In genomic region chr13:36735901-36736618, GRCm38 (mm10) we compare ENCODE assay signal across 8 mouse cellular contexts. TPM values are rescaled to one million over a fixed set of nuclear protein-coding genes. Genes with fewer than 3 reads are reported as not detected.
DNase-seq lines count a peak whose midpoint lies in the region; ATAC-seq lines count a peak whose summit lies in the region.

No protein-coding gene starts in this region.

- peaks cover 14% of the 10 kb centered on the region; the same call in 1 of the 2 replicates for H3K4me1 ChIP-seq in embryonic facial prominence, embryonic 12.5 days
- peaks cover 31% of the 10 kb centered on the region for H3K4me1 ChIP-seq in hindbrain, embryonic 10.5 days (replicated peaks)
- H3K4me1 ChIP-seq in limb, embryonic 13.5 days = peaks cover 41% of the 10 kb centered on the region
- peaks cover 20% of the 10 kb centered on the region; the same call in 1 of the 2 replicates for H3K4me1 ChIP-seq in neural tube, embryonic 12.5 days

- H3K9ac ChIP-seq in embryonic facial prominence, embryonic 12.5 days = peak overlapping the region; percentile 16; the same call in 1 of the 2 replicates
- peak overlapping the region; percentile 65 for H3K9ac ChIP-seq in limb, embryonic 13.5 days
- H3K9ac ChIP-seq in neural tube, embryonic 12.5 days = peak overlapping the region; percentile 47

- peaks cover 30% of the 10 kb centered on the region for H3K27me3 ChIP-seq in embryonic facial prominence, embryonic 12.5 days
- H3K27me3 ChIP-seq in hindbrain, embryonic 10.5 days (ENCODE audit: insufficient read depth, poor library complexity, severe bottlenecking) = peaks cover 71% of the 10 kb centered on the region
- H3K27me3 ChIP-seq in limb, embryonic 13.5 days = peaks cover 40% of the 10 kb centered on the region
- peaks cover 38% of the 10 kb centered on the region for H3K27me3 ChIP-seq in neural tube, embryonic 12.5 days (replicated peaks)

- peak; percentile 90 for ATAC-seq in embryonic facial prominence, embryonic 12.5 days (ENCODE audit: insufficient number of reproducible peaks, insufficient read depth, low FRiP score, low TSS enrichment)
- peak; percentile 93 for ATAC-seq in limb, embryonic 13.5 days (ENCODE audit: low FRiP score, low read depth)
- ATAC-seq in neural tube, embryonic 12.5 days (ENCODE audit: low FRiP score, low read depth) = peak; percentile 91

- 1% methylated on average over 38 of the region's 39 CpGs for WGBS in embryonic facial prominence, embryonic 12.5 days
- under 1% methylated on average over 39 of the region's 39 CpGs for WGBS in hindbrain, embryonic 10.5 days
- WGBS in limb, embryonic 13.5 days = under 1% methylated on average over 33 of the region's 39 CpGs
- WGBS in neural tube, embryonic 12.5 days = under 1% methylated on average over 37 of the region's 39 CpGs

- peak; percentile 63 to 69 for DNase-seq in kidney, postnatal 4 days
- DNase-seq in kidney, postnatal 36 days = no peak
- DNase-seq in adipocyte (ENCODE audit: low spot score) = peak; percentile 77
- DNase-seq in hindbrain, embryonic 10.5 days (ENCODE audit: low spot score) = peak; percentile 92
- peak; percentile 62 to 65 for DNase-seq in thymus, postnatal 36 days

- H3K4me3 ChIP-seq in embryonic facial prominence, embryonic 12.5 days = peak overlapping the region; percentile 45
- H3K4me3 ChIP-seq in hindbrain, embryonic 10.5 days = peak overlapping the region; percentile 56
- peak overlapping the region; percentile 48 for H3K4me3 ChIP-seq in limb, embryonic 13.5 days
- H3K4me3 ChIP-seq in neural tube, embryonic 12.5 days = peak overlapping the region; percentile 37

- no peaks in the 10 kb centered on the region for H3K36me3 ChIP-seq in embryonic facial prominence, embryonic 12.5 days
- no peaks in the 10 kb centered on the region for H3K36me3 ChIP-seq in hindbrain, embryonic 10.5 days
- H3K36me3 ChIP-seq in limb, embryonic 13.5 days = 0 out of 2 replicates have a peak, but pooled peaks cover 2% of the 10 kb centered on the region
- H3K36me3 ChIP-seq in neural tube, embryonic 12.5 days = no peaks in the 10 kb centered on the region

- 0 out of 2 replicates have a peak overlapping the region, but pooled peaks have one; percentile 46 for H3K27ac ChIP-seq in embryonic facial prominence, embryonic 12.5 days
- H3K27ac ChIP-seq in hindbrain, embryonic 10.5 days = peak overlapping the region; percentile 80
- peak overlapping the region; percentile 91 for H3K27ac ChIP-seq in limb, embryonic 13.5 days
- peak overlapping the region; percentile 43; the same call in 1 of the 2 replicates for H3K27ac ChIP-seq in neural tube, embryonic 12.5 days

- no peaks in the 10 kb centered on the region for H3K9me3 ChIP-seq in embryonic facial prominence, embryonic 12.5 days
- no peaks in the 10 kb centered on the region for H3K9me3 ChIP-seq in hindbrain, embryonic 10.5 days
- H3K9me3 ChIP-seq in limb, embryonic 13.5 days = peaks cover 7% of the 10 kb centered on the region; the same call in 1 of the 2 replicates
- no peaks in the 10 kb centered on the region for H3K9me3 ChIP-seq in neural tube, embryonic 12.5 days

- H3K4me2 ChIP-seq in embryonic facial prominence, embryonic 12.5 days (replicated peaks) = peak overlapping the region; percentile 60
- H3K4me2 ChIP-seq in limb, embryonic 13.5 days (replicated peaks) = peak overlapping the region; percentile 80
- peak overlapping the region; percentile 65 for H3K4me2 ChIP-seq in neural tube, embryonic 12.5 days (replicated peaks)

RNA-seq across cellular contexts. Expression of gene Nrn1, which starts 1.1 kb away (rescaled TPM):
- polyA plus RNA-seq in embryonic facial prominence, embryonic 12.5 days (2016; fragmentation: Nextera tagmentation; extraction: Ambion mirVana) = 5.2 and 7.1 TPM in 2 replicates
- polyA plus RNA-seq in hindbrain, embryonic 10.5 days (2016; fragmentation: Nextera tagmentation; extraction: Ambion mirVana) = 10.8 and 21.6 TPM in 2 replicates
- 7.5 and 7.7 TPM in 2 replicates for polyA plus RNA-seq in limb, embryonic 13.5 days (2015; fragmentation: Nextera tagmentation; extraction: Ambion mirVana)
- 39.4 and 44.9 TPM in 2 replicates for polyA plus RNA-seq in neural tube, embryonic 12.5 days (2016; fragmentation: Nextera tagmentation; extraction: Ambion mirVana)

Comparison
In these comparisons a context has a peak if more than half of its experiments do, and no peak if none do; other contexts are left out.
1. DNase-seq: peak in kidney, postnatal 4 days (2 of 2), adipocyte (single experiment), hindbrain, embryonic 10.5 days (single experiment) and thymus, postnatal 36 days (2 of 2); none in kidney, postnatal 36 days (0 of 2).
2. Peak in every context shown above with its lines, with median percentiles within 50 percentile points of each other: ATAC-seq, H3K27ac ChIP-seq, H3K4me2 ChIP-seq, H3K4me3 ChIP-seq and H3K9ac ChIP-seq.